Mouse (Mus musculus): ENCODE data around the gene Cherp.

The Cherp gene

GRCm38 (mm10) chr8:72474826-72475546 lies at the start of gene Cherp:
TSS of gene Cherp (minus strand) at chr8:72475226.
- DNase-seq (ENCODE audit: extremely low read depth, insufficient read length, low spot score), result peak; percentile 99

- no peak for DNase-seq (ENCODE audit: extremely low read depth, insufficient read length, low spot score)
These were observed 46.9 kb upstream of the Cherp start for GRCm38 (mm10) chr8:72521888-72522287.

- no peak for DNase-seq (ENCODE audit: extremely low read depth, insufficient read length, low spot score)
These were observed 42.5 kb upstream of the Cherp start for GRCm38 (mm10) chr8:72517421-72517988.

GRCm38 (mm10) chr8:72513158-72513557 lies 38.1 kb upstream of the Cherp start:
- no peak for DNase-seq (ENCODE audit: extremely low read depth, insufficient read length, low spot score)

- DNase-seq (ENCODE audit: extremely low read depth, insufficient read length, low spot score), result no peak
These were observed 37.6 kb upstream of the Cherp start for GRCm38 (mm10) chr8:72512648-72513047.

GRCm38 (mm10) chr8:72507505-72507904 lies 32.5 kb upstream of the Cherp start:
- DNase-seq (ENCODE audit: extremely low read depth, insufficient read length, low spot score), result no peak

- DNase-seq (ENCODE audit: extremely low read depth, insufficient read length, low spot score), result no peak
These were observed 29.8 kb upstream of the Cherp start for GRCm38 (mm10) chr8:72504637-72505314.

GRCm38 (mm10) chr8:72504137-72504536 lies 29.1 kb upstream of the Cherp start:
- no peak for DNase-seq (ENCODE audit: extremely low read depth, insufficient read length, low spot score)

- DNase-seq (ENCODE audit: extremely low read depth, insufficient read length, low spot score), result no peak
These were observed 25.5 kb upstream of the Cherp start for GRCm38 (mm10) chr8:72500521-72500931.

- DNase-seq (ENCODE audit: extremely low read depth, insufficient read length, low spot score), result no peak
These were observed 24.7 kb upstream of the Cherp start for GRCm38 (mm10) chr8:72499521-72500284.

- no peak for DNase-seq (ENCODE audit: extremely low read depth, insufficient read length, low spot score)
These were observed 23.5 kb upstream of the Cherp start for GRCm38 (mm10) chr8:72498527-72498926.

- no peak for DNase-seq (ENCODE audit: extremely low read depth, insufficient read length, low spot score)
These were observed 22.9 kb upstream of the Cherp start for GRCm38 (mm10) chr8:72497911-72498310.

- peak; percentile 18 for DNase-seq (ENCODE audit: extremely low read depth, insufficient read length, low spot score)
These were observed 21.2 kb upstream of the Cherp start for GRCm38 (mm10) chr8:72496217-72496616.

GRCm38 (mm10) chr8:72495411-72496111 lies 20.5 kb upstream of the Cherp start:
- peak; percentile 15 for DNase-seq (ENCODE audit: extremely low read depth, insufficient read length, low spot score)

- no peak for DNase-seq (ENCODE audit: extremely low read depth, insufficient read length, low spot score)
These were observed 18.4 kb upstream of the Cherp start for GRCm38 (mm10) chr8:72493381-72493780.

GRCm38 (mm10) chr8:72492622-72493081 lies 17.6 kb upstream of the Cherp start:
- peak; percentile 100 for DNase-seq (ENCODE audit: extremely low read depth, insufficient read length, low spot score)

- DNase-seq (ENCODE audit: extremely low read depth, insufficient read length, low spot score), result peak; percentile 64
These were observed 16.9 kb upstream of the Cherp start, which contains the start of gene Slc35e1 for GRCm38 (mm10) chr8:72491680-72492621. TSS of gene Slc35e1 (minus strand) at chr8:72492614.

- no peak for DNase-seq (ENCODE audit: extremely low read depth, insufficient read length, low spot score)
These were observed 16.0 kb upstream of the Cherp start for GRCm38 (mm10) chr8:72491017-72491416.

- no peak for DNase-seq (ENCODE audit: extremely low read depth, insufficient read length, low spot score)
These were observed 12.0 kb upstream of the Cherp start for GRCm38 (mm10) chr8:72487014-72487413.

Data from 3134 (cell line).